Mouse (Mus musculus) kidney, embryonic 16.5 days (tissue): ENCODE measurements around the gene Cycs. TPM values are rescaled to one million over a fixed set of nuclear protein-coding genes. Genes with fewer than 3 reads are reported as not detected.

ENCODE experiments used
- microRNA-seq: library from miRNA; unstranded; fragments of <30 nt; microRNA quantifications from one replicate; pipeline ENCODE4, GENCODE M21; 2016
- polyA plus RNA-seq: library from polyadenylated mRNA; unstranded; fragments of >200 nt; fragmentation: Nextera tagmentation; extraction: Ambion mirVana; gene quantifications from 2 replicates; pipeline ENCODE4 v1.2.1, GENCODE M21; 2015

Cycs gene
- polyA plus RNA-seq, 1 experiment from 2014 or later: 74.4 TPM

Small RNA genes lying within 50 kb of the gene (microRNA-seq; reads per million reads assigned to microRNA genes)
- gene Mir6371: not detected

Other genes with a start within 250 kb of the Cycs start
- gene Osbpl3, start 110.3 kb downstream of the Cycs start, polyA plus RNA-seq: 18.2 and 22.5 TPM in 2 replicates
- gene 4921507P07Rik, start 30.1 kb upstream of the Cycs start, polyA plus RNA-seq: 1.0 and 1.7 TPM in 2 replicates
- gene Npvf, start 87.9 kb upstream of the Cycs start, polyA plus RNA-seq: 0.37 and 0.54 TPM in 2 replicates